Mouse (Mus musculus) MEL (cell line): ENCODE results near the gene Hoxd13. TPM values are rescaled to one million over a fixed set of nuclear protein-coding genes. Genes with fewer than 3 reads are reported as not detected.

Experiments
- DNase-seq: peaks from one replicate; pipeline ENCODE4 v3.0.0; 2011; ENCODE audit warnings: low read depth, low spot score
- H3K27ac ChIP-seq: 2 replicates; pipeline ENCODE4 v1.5.1; 2012; ENCODE audit warnings: low read depth, mild to moderate bottlenecking, control low read depth, low read length, moderate library complexity; ENCODE audit not compliant: control insufficient read depth
- H3K27me3 ChIP-seq, 2 experiments: fragments of 150-350 bp in 1 of 2; sonication (generic) in 1 of 2; 2 replicates each; pipeline ENCODE4 v1.6.1; 2012; ENCODE audit warnings: low read length in 2 of 2, mild to moderate bottlenecking in 2 of 2, improper control_type of control experiment in 1 of 2, moderate library complexity in 1 of 2; ENCODE audit not compliant: insufficient read depth in 2 of 2, control insufficient read depth in 1 of 2
- H3K36me3 ChIP-seq, 2 experiments: 2 replicates each; pipeline ENCODE4 v1.6.1; 2012 to 2014; ENCODE audit warnings: low read length in 2 of 2, improper control_type of control experiment in 1 of 2, inconsistent platforms in 1 of 2, mild to moderate bottlenecking in 1 of 2; ENCODE audit not compliant: insufficient read depth in 2 of 2, control insufficient read depth in 1 of 2
- H3K4me1 ChIP-seq, 2 experiments: fragments of 150-350 bp in 1 of 2; sonication (generic) in 1 of 2; 2 replicates each; pipeline ENCODE4 v1.6.1; 2012; ENCODE audit warnings: low read length in 2 of 2, improper control_type of control experiment in 1 of 2, mild to moderate bottlenecking in 1 of 2; ENCODE audit not compliant: insufficient read depth in 2 of 2, control insufficient read depth in 1 of 2
- H3K4me3 ChIP-seq, 2 experiments: fragments of 150-350 bp in 1 of 2; sonication (generic) in 1 of 2; 2 replicates each; pipeline ENCODE4 v1.5.1; 2012; ENCODE audit warnings: low read depth in 2 of 2, low read length in 2 of 2, mild to moderate bottlenecking in 2 of 2, moderate library complexity in 2 of 2, control low read depth in 1 of 2, improper control_type of control experiment in 1 of 2; ENCODE audit not compliant: control insufficient read depth in 1 of 2, insufficient read depth in 1 of 2
- H3K79me2 ChIP-seq: 2 replicates; pipeline ENCODE4 v1.6.1; 2012; ENCODE audit warnings: mild to moderate bottlenecking, low read length, moderate library complexity; ENCODE audit not compliant: control insufficient read depth, poor library complexity, insufficient read depth
- H3K9ac ChIP-seq: 2 replicates; pipeline ENCODE4 v1.6.1; 2012; ENCODE audit warnings: low read depth, mild to moderate bottlenecking, control low read depth, low read length, moderate library complexity; ENCODE audit not compliant: control insufficient read depth, poor library complexity, severe bottlenecking
- H3K9me3 ChIP-seq: fragments of 150-350 bp; sonication (generic); replicated peaks from 2 replicates; pipeline ENCODE4 v1.6.1; 2012; ENCODE audit warnings: mild to moderate bottlenecking, low read length, improper control_type of control experiment, moderate library complexity; ENCODE audit not compliant: insufficient read depth
- GABPA ChIP-seq: IDR thresholded peaks from 2 replicates; pipeline ENCODE4 v1.6.1; 2012; ENCODE audit warnings: low read depth, mild to moderate bottlenecking, inconsistent platforms, low read length, improper control_type of control experiment, moderate library complexity
- JUND ChIP-seq: IDR thresholded peaks from 2 replicates; pipeline ENCODE4 v1.6.1; 2011; ENCODE audit warnings: low read depth, mild to moderate bottlenecking, improper control_type of control experiment, low read length
- MAX ChIP-seq: IDR thresholded peaks from 2 replicates; pipeline ENCODE4 v1.6.1; 2011; ENCODE audit warnings: low read length, improper control_type of control experiment
- MAZ ChIP-seq: IDR thresholded peaks from 2 replicates; pipeline ENCODE4 v1.6.1; 2012; ENCODE audit warnings: low read depth, mild to moderate bottlenecking, inconsistent platforms, low read length, improper control_type of control experiment
- POLR2A ChIP-seq, 2 experiments: IDR thresholded peaks; 2 replicates each; pipeline ENCODE4 v1.6.1; 2011 to 2012; ENCODE audit warnings: low read length in 2 of 2, mild to moderate bottlenecking in 2 of 2, control low read depth in 1 of 2, improper control_type of control experiment in 1 of 2, low read depth in 1 of 2, moderate library complexity in 1 of 2; ENCODE audit not compliant: control insufficient read depth in 1 of 2, insufficient read depth in 1 of 2, poor library complexity in 1 of 2
- POLR2AphosphoS5 ChIP-seq: IDR thresholded peaks from 2 replicates; pipeline ENCODE4 v1.6.1; 2012; ENCODE audit warnings: low read depth, borderline replicate concordance, mild to moderate bottlenecking, inconsistent platforms, low read length, moderate library complexity, mixed read lengths
- TAL1 ChIP-seq: IDR thresholded peaks from 2 replicates; pipeline ENCODE4 v1.6.1; 2012; ENCODE audit warnings: mild to moderate bottlenecking, inconsistent platforms, low read length, moderate library complexity, mixed read lengths
- TBP ChIP-seq: IDR thresholded peaks from 2 replicates; pipeline ENCODE4 v1.8.0; 2011; ENCODE audit warnings: low read depth, low read length, improper control_type of control experiment
- USF1 ChIP-seq: IDR thresholded peaks from 2 replicates; pipeline ENCODE4 v1.6.1; 2014; ENCODE audit warnings: low read depth, mild to moderate bottlenecking, inconsistent platforms, low read length, improper control_type of control experiment, moderate library complexity
- ZNF384 ChIP-seq: IDR thresholded peaks from 2 replicates; pipeline ENCODE4 v1.6.1; 2012; ENCODE audit warnings: low read depth, mild to moderate bottlenecking, inconsistent platforms, low read length, improper control_type of control experiment
- polyA plus RNA-seq, 2 experiments: library from polyadenylated mRNA; stranded (reverse) in 1 of 2; unstranded in 1 of 2; fragments of >175 nt in 1 of 2; fragments of >200 nt in 1 of 2; gene quantifications; 2 replicates each; pipeline versions ENCODE4 v1.2.1 to v1.2.4; 2012; ENCODE audit warnings: low replicate concordance in 2 of 2, low read depth in 1 of 2; ENCODE audit not compliant: insufficient read length in 2 of 2, insufficient read depth in 1 of 2, missing spikeins in 1 of 2
- total RNA-seq: library from RNA; depleted of rRNA; stranded (reverse); fragments of 300-350 nt; gene quantifications from 2 replicates; pipeline ENCODE4 v1.2.3, GENCODE M21; 2012

Gene Hoxd13
- total and polyA plus RNA-seq, 3 experiments: not detected

GRCm38 (mm10) chr2:74709465-74710419 is 41.6 kb downstream of the Hoxd13 start:
- no peak for DNase-seq
- no peaks in the 10 kb centered on the region for H3K9me3 ChIP-seq
- H3K27ac ChIP-seq: no peak overlapping the region
- peaks cover 0 to 1% of the 10 kb centered on the region in 2 experiments; a peak in 1 of 4 replicates for H3K27me3 ChIP-seq
- H3K79me2 ChIP-seq: peaks cover 6% of the 10 kb centered on the region; the same call in 1 of the 2 replicates
- H3K36me3 ChIP-seq: peaks cover 0 to 2% of the 10 kb centered on the region in 2 experiments; a peak in 1 of 4 replicates
- no peaks in the 10 kb centered on the region; a peak in 2 of 4 replicates for H3K4me1 ChIP-seq
- TF ChIP-seq ZNF384: peak; percentile 81
- TF ChIP-seq MAZ: no peak
- TF ChIP-seq TBP: no peak
- no peak for TF ChIP-seq POLR2A (IDR thresholded peaks at IDR 0.05; ENCODE audit: control insufficient read depth in 1 of 2, insufficient read depth in 1 of 2, low read depth in 1 of 2, low read length in 2 of 2, poor library complexity in 1 of 2)
- H3K4me3 ChIP-seq: no peak overlapping the region
- H3K9ac ChIP-seq: no peak overlapping the region

- Histone ChIP-seq H3K79me2 (no peaks in the 10 kb centered on the region), H3K9me3 (no peaks in the 10 kb centered on the region), H3K9ac (no peak overlapping the region), H3K36me3 (peaks cover 0 to 2% of the 10 kb centered on the region in 2 experiments; a peak in 1 of 4 replicates), H3K27me3 (peaks cover 0 to 1% of the 10 kb centered on the region in 2 experiments; a peak in 1 of 4 replicates), H3K4me3 (no peak overlapping the region), H3K27ac (no peak overlapping the region), H3K4me1 (no peaks in the 10 kb centered on the region; a peak in 2 of 4 replicates)
- no peak for TF ChIP-seq POLR2AphosphoS5
- no peak for TF ChIP-seq TAL1
- no peak for TF ChIP-seq USF1
- TF ChIP-seq GABPA: no peak
- TF ChIP-seq JUND: no peak
- TF ChIP-seq MAX: no peak
- DNase-seq: no peak
Measured at GRCm38 (mm10) chr2:74710929-74711543, 42.9 kb downstream of the Hoxd13 start.
